Mouse (Mus musculus) adipose tissue, adult 10 weeks (tissue): Measurements from ENCODE around the gene Slc2a5. TPM values are rescaled to one million over a fixed set of nuclear protein-coding genes. Genes with fewer than 3 reads are reported as not detected.

Source experiments
- polyA plus RNA-seq: library from polyadenylated mRNA; stranded (reverse); fragments of 350-450 nt; fragmentation: Illumina TruSeq; extraction: RNeasy Lipid Tissue Mini Kit (QIAGEN cat#74804); gene quantifications from one replicate; pipeline ENCODE4 v1.2.3, GENCODE M21; 2014; ENCODE audit warnings: low read depth, low replicate concordance

Gene Slc2a5
- 24.8 TPM for polyA plus RNA-seq

DNA sequence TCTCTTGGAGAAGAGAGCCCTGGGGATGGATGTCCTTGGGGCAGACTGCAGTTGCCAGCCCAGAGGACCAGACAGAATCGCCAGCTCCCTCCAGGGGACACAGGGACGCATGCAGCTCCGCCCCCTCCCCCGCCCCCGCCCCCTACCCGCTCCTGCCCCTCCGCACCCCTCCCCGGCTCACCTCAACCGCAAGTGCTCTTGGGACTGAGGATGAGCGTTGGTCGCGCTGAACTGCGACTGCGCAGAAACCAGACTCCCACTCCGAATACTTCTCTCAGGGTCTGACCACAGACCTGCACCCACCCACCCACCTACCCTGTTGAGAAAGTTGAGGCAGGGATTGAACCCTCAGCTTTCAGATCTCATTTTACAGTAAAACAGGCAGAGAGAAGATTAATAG lies at the start of gene Slc2a5:
Gene Slc2a5 (plus strand): TSS at position 229 of the 400 bp plus-strand sequence.

DNA sequence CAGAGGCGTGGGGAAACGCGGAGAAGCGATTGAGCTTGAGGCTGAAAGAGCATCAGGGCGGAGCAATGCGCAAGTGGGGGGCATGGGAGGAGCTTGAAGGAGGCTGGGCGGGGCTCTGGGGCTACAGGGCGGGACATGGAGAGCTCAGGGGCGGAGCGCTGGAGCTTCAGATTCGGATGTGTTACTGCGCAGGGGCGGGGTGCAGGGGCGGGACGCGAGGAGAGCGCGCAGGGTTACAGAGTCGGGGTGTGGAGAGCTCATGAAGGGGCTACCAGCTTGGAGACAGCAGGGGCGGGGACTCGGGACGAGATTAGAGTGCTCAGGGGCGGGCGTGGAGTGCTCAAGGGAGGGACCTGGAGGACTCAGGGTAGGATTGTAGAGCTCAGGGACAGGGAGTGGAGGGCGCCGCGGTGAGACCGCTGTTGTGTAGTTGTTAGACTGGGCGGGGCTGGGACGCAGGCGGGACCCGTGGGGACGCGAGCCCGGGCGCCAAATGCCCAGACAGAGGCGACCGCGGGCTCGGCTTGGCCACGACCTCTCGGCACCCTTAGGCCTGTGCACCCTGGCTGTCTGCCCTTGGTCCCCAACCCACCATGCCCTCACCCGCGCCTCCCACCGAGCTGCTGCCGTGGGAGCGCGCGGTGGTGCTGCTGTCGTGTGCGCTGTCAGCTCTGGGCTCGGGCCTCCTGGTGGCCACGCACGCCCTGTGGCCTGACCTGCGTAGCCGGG lies 31.8 kb upstream of the Slc2a5 start, which contains the start of gene Gpr157:
Gene Gpr157 (plus strand): TSS at position 205 of the 729 bp plus-strand sequence.

Other genes with a start within 250 kb of the Slc2a5 start
- gene Spsb1, start 164.2 kb upstream of the Slc2a5 start, polyA plus RNA-seq = 24.2 TPM
- gene H6pd, start 110.3 kb upstream of the Slc2a5 start, polyA plus RNA-seq = 140 TPM
- 6.5 TPM for gene Gpr157, start 31.9 kb upstream of the Slc2a5 start, polyA plus RNA-seq
- gene Slc2a7, start 29.7 kb downstream of the Slc2a5 start, polyA plus RNA-seq = not detected
- gene Car6, start 82.0 kb downstream of the Slc2a5 start, polyA plus RNA-seq = not detected
- gene Eno1, start 117.4 kb downstream of the Slc2a5 start, polyA plus RNA-seq = 314 TPM
- gene Rere, start 162.4 kb downstream of the Slc2a5 start, polyA plus RNA-seq = 61.4 TPM